Mouse (Mus musculus) ES-Bruce4 (cell line): ENCODE results near the gene Trdn. TPM values are rescaled to one million over a fixed set of nuclear protein-coding genes. Genes with fewer than 3 reads are reported as not detected.

Experiments used
- H3K27ac ChIP-seq: 2 replicates; pipeline ENCODE4 v1.5.1; 2012; ENCODE audit warnings: low read length, inconsistent platforms; ENCODE audit not compliant: insufficient read depth
- H3K27me3 ChIP-seq: 2 replicates; pipeline ENCODE4 v1.6.1; 2012; ENCODE audit warnings: mild to moderate bottlenecking, low read length, inconsistent platforms; ENCODE audit not compliant: control insufficient read depth, poor library complexity, insufficient read depth, severe bottlenecking
- H3K36me3 ChIP-seq: 2 replicates; pipeline ENCODE4 v1.6.1; 2012; ENCODE audit warnings: inconsistent platforms, mild to moderate bottlenecking, low read length, moderate library complexity; ENCODE audit not compliant: control insufficient read depth, poor library complexity, insufficient read depth, severe bottlenecking
- H3K4me1 ChIP-seq: one replicate; pipeline ENCODE4 v1.8.1; 2011; ENCODE audit warnings: low read length; ENCODE audit not compliant: control insufficient read depth, insufficient read depth
- H3K4me3 ChIP-seq: 2 replicates; pipeline ENCODE4 v1.5.1; 2011; ENCODE audit warnings: low read depth, mild to moderate bottlenecking, low read length
- H3K9ac ChIP-seq: 2 replicates; pipeline ENCODE4 v1.6.1; 2012; ENCODE audit warnings: low read depth, mild to moderate bottlenecking, inconsistent platforms; ENCODE audit not compliant: poor library complexity, severe bottlenecking
- H3K9me3 ChIP-seq: replicated peaks from 2 replicates; pipeline ENCODE4 v1.6.1; 2012; ENCODE audit warnings: mild to moderate bottlenecking, low read length, inconsistent platforms; ENCODE audit not compliant: control insufficient read depth, poor library complexity, insufficient read depth, severe bottlenecking
- CTCF ChIP-seq: IDR thresholded peaks from one replicate; pipeline ENCODE4 v1.8.1; 2011; ENCODE audit warnings: low read depth, low read length
- EP300 ChIP-seq: IDR thresholded peaks from 2 replicates; pipeline ENCODE4 v1.6.1; 2011; ENCODE audit warnings: low read depth, low read length; ENCODE audit not compliant: insufficient read depth
- POLR2A ChIP-seq: IDR thresholded peaks from one replicate; pipeline ENCODE4 v1.8.1; 2011; ENCODE audit warnings: low read length; ENCODE audit not compliant: insufficient read depth
- polyA plus RNA-seq: library from polyadenylated mRNA; stranded (reverse); fragments of >200 nt; gene quantifications from 2 replicates; pipeline ENCODE4 v1.2.4, GENCODE M21; 2011; ENCODE audit warnings: low read depth; ENCODE audit not compliant: missing spikeins, insufficient read depth, insufficient read length

The Trdn gene
- polyA plus RNA-seq, 1 experiment, result not detected

DNA sequence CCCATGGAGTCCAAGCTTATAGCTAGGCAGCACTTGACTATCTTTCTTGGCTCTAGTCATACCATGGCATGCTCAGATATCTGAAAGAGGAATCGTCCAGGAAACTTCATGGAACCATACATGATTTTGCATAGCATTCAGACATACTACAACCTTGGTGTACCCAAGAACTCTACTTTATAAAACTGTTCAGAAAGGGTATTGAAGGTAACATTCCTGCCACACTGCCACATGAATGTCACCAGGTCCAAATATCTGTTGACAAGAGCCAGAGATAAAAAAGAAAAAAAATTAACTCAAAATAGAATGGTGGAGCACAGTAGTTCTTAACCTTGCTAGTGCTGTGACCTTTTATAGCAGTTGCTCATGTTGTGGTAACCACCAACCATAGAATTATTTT is 175.8 kb downstream of the Trdn start:
- no peaks in the 10 kb centered on the region for H3K4me1 ChIP-seq
- no peaks in the 10 kb centered on the region for H3K9me3 ChIP-seq
- H3K4me3 ChIP-seq, result no peak overlapping the region
- H3K9ac ChIP-seq, result no peak overlapping the region
- TF ChIP-seq CTCF (no peak), POLR2A (no peak), EP300 (no peak)
- no peaks in the 10 kb centered on the region for H3K36me3 ChIP-seq
- H3K27ac ChIP-seq, result no peak overlapping the region
- no peaks in the 10 kb centered on the region for H3K27me3 ChIP-seq

GRCm38 (mm10) chr10:33304982-33305381 is 224.6 kb downstream of the Trdn start:
- Histone ChIP-seq H3K27me3 (no peaks in the 10 kb centered on the region), H3K4me3 (no peak overlapping the region), H3K27ac (no peak overlapping the region), H3K36me3 (no peaks in the 10 kb centered on the region), H3K9ac (no peak overlapping the region), H3K4me1 (no peaks in the 10 kb centered on the region), H3K9me3 (no peaks in the 10 kb centered on the region)
- TF ChIP-seq POLR2A, result no peak
- TF ChIP-seq CTCF, result no peak
- TF ChIP-seq EP300, result no peak

DNA sequence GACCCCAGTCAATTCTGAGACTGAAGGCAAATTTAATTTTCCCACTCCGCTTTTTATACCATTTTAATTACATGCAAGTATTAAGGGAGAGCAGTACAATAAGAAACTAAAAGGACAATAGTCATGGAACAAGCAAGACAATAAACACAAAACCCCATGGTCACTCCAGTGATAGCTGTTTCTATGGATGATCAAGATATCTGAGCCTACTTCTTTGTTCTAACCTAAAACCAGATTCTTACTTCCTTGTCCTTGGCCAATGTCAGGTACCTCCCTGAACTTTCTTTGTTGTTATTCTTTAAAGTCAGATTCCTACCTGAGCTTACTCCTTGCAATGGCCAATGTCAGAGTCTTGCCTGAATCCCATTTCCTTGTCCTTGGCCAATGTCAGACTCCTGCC is 272.7 kb downstream of the Trdn start:
- Histone ChIP-seq H3K9me3 (no peaks in the 10 kb centered on the region), H3K4me3 (no peak overlapping the region), H3K27me3 (no peaks in the 10 kb centered on the region), H3K27ac (no peak overlapping the region), H3K36me3 (no peaks in the 10 kb centered on the region), H3K9ac (no peak overlapping the region), H3K4me1 (no peaks in the 10 kb centered on the region)
- TF ChIP-seq CTCF, result no peak
- TF ChIP-seq POLR2A, result no peak
- no peak for TF ChIP-seq EP300

DNA sequence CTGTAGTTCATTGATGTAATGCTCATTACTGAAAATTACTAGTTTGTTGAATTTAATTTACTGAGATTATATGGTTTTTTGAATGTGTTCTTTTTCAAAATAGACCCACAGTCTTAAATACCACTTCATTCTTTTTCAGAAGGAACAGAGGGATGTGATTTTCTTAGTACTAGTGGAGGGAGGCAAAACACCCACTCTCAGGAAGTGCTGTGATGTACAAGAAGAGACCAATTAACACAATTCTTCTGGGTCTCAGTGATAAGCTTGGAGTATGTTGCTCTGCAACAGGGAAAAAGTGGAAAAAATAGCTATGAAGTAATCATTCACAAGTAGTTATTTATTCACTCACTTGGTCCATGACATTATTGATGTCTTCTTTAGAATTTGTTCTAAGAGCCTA is 286.2 kb downstream of the Trdn start:
- no peaks in the 10 kb centered on the region for H3K27me3 ChIP-seq
- no peak overlapping the region for H3K27ac ChIP-seq
- no peaks in the 10 kb centered on the region for H3K9me3 ChIP-seq
- H3K36me3 ChIP-seq, result no peaks in the 10 kb centered on the region
- no peak for TF ChIP-seq POLR2A
- TF ChIP-seq EP300, result no peak
- H3K9ac ChIP-seq, result no peak overlapping the region
- no peak overlapping the region for H3K4me3 ChIP-seq
- H3K4me1 ChIP-seq, result no peaks in the 10 kb centered on the region

DNA sequence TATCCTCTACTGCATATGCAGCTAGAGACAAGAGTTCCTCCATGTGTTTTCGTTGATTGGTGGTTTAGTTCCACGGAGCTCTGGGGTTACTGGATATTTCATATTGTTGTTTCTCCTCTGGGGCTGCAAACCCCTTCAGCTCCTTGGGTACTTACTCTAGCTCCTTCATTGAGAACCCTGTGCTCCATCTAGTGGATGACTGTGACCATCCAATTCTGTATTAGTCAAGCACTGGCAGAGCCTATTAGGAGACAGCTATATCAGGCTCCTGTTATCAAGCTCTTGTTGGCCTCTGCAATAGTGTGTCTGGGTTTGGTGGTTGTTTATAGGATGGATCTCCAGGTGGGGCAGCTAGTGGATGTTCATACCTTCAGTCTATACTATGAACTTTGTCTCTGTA is 290.2 kb downstream of the Trdn start:
- H3K4me3 ChIP-seq, result no peak overlapping the region
- no peak overlapping the region for H3K9ac ChIP-seq
- no peak overlapping the region for H3K27ac ChIP-seq
- H3K36me3 ChIP-seq, result no peaks in the 10 kb centered on the region
- TF ChIP-seq EP300, result no peak
- TF ChIP-seq CTCF, result no peak
- no peak for TF ChIP-seq POLR2A
- H3K9me3 ChIP-seq, result no peaks in the 10 kb centered on the region; the same call in 1 of the 2 replicates
- no peaks in the 10 kb centered on the region for H3K4me1 ChIP-seq
- H3K27me3 ChIP-seq, result no peaks in the 10 kb centered on the region

DNA sequence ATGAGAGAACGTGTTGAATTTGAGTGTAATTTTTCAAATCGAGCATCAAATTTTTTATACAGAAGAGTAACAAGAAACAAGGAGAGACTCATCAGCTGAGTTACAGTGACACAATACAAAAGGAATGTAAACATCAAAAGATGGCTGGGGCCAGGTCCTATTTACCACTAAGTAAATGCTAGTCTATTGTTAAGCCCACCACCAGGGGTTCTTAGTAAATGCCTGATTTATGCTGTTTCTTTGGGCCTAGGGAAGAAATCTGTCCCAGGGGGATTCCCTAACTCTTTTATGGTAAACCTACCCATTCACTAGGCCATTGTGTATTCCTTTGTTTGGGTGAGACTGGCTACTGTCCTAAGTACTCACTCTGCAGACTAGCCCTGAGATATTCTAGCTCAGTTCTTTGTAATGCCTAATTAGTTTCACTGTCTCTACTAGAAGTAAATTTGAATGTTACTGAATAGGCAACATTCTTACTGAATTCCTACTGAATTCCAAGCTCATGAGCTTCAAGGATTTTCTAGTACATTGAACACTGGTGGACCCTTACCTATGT is 295.2 kb downstream of the Trdn start:
- H3K4me1 ChIP-seq, result no peaks in the 10 kb centered on the region

More for the DNA sequence above, 295.2 kb downstream of the Trdn start:
- Histone ChIP-seq H3K9me3 (peaks cover 14% of the 10 kb centered on the region), H3K27me3 (no peaks in the 10 kb centered on the region), H3K27ac (peak overlapping the region; percentile 96), H3K4me3 (no peak overlapping the region), H3K9ac (no peak overlapping the region), H3K36me3 (no peaks in the 10 kb centered on the region)
- TF ChIP-seq POLR2A (no peak), EP300 (no peak), CTCF (no peak)

Other genes starting within 250 kb of the Trdn start
- gene Nkain2, start 190.1 kb upstream of the Trdn start, polyA plus RNA-seq, result not detected in 2 replicates